Mouse (Mus musculus): ENCODE measurements around the gene Satb1.

Gene Satb1

DNA sequence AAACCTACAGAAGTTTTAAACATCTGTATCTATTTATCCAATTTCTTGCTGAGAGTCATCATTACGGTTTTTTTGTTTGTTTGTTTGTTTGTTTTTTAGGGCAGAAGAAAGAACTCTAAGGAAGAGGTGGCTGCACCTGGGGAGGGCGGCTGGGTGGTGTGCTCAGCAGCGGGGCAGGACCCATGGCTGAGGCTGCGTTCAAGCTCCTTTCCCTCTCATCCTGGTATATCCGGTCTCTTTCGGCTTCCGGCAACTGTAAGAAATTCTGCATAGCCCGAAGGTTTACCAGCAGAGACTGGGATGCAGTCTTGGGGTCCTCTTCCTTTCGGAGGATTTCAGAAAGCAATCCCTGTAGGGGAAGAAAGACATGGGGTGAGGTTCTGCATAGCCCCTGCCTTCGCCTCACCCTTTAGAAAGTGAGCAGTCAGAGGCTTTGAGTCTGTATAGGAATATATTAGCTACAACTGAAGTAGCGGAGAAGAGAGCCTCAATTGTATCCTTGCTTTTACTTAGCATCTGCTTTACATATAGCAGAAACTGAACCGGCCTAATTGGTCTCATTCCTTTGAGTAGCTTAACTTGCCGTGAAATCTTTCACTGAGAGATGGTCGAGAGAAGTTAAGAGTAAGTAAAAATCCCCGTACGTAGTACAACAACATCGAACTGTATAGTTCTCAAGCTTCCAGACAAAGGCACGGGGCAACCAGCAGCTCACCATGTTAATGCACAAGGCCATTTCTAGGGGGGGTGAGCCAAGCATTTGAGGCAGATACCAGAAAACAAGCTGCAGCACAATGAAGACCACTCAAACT is 57.8 kb downstream of the Satb1 start:
- DNase-seq (ENCODE audit: low spot score) = no peak

DNA sequence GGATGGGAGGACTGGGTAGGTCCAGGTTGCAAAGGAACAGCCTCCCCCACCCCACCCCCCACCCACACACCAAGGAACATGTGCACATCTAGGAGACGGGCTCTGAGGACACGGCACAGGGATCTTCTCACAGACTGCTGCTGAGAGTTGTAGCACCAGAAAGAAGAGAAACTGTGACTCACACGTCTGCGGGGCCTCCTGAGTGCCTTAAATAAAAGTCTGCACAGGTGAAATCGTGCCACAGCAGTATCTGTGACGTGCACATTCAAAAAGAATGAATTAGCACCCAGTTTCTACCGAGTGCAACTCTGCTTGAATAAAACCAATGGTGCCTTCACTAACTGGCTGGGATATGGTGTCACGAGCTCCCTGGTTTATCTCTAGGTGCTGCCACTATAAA is 69.5 kb downstream of the Satb1 start:
- DNase-seq (ENCODE audit: low spot score) = no peak

DNA sequence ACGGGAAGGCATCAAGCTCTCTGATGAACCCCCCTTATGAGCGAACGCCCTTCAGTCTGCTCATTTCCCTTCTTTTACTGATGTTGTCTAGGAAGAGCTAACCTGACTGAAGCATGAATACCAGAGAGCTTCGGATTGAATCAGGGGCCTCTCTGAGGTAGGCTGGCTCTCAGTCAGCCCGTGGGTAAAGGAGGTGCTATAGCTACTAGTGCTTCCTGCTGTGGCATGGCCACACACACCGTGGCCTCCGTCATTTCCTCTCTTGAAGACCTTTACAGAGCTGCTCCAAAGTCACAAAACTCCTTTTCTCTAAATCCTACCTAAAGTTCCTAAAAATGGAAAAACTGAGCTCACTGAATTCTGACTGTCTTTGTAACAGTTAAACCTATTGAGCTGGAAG is 70.6 kb downstream of the Satb1 start:
- no peak for DNase-seq (ENCODE audit: low spot score)

DNA sequence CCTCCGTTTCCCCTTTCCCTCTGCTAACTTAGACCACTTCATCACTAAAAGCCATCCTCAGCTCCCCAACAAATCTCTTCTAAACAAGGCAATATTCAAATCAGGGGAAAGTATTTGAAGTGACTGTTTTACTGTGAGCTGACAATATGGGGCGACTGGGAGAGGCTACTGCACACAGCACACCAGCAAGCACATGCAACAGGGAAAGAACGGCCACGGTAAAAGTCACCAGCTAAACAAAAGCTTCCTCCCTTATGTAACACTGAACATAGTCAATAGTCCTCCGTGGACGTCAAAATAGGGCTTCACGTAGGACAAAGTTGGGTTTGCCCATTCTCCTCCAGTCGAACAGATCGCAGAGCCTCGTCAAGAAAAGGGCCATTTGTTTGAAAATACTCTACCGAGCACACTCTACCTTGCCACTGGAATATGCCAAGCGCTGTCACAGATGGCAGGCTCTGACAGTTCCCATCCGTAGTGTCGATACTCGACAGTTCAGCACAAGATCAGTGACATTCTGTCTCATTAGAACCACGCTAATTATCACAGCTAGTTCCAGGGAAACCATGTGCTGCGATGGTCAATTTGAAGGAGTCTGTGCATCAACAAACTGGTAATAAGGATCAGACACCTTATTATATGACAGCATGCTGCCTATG is 72.0 kb downstream of the Satb1 start:
- DNase-seq (ENCODE audit: low spot score) = no peak

GRCm38 (mm10) chr17:51760251-51760887 is 72.7 kb downstream of the Satb1 start:
- no peak for DNase-seq (ENCODE audit: low spot score)

DNA sequence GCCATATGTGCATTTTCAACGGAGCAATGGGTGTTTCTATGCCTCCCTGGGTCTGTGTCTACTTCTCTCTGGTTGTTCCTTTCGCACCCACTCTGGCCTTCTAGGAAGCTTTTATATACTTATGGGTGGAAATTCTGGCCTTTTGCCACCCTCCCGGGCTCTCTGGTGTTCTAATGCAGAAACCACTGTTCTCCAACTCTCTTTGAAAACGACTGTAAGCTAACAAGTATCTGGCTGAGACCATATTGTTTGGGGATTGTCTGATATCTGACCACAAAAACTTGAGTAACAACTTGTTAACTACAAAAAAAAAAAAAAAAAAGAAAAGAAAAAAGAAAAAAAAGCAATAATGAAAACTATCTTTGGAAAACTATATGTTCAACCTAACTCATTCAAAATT is 73.6 kb downstream of the Satb1 start:
- no peak for DNase-seq (ENCODE audit: low spot score)

- no peak for DNase-seq (ENCODE audit: low spot score)
These were observed 80.9 kb downstream of the Satb1 start for GRCm38 (mm10) chr17:51752142-51752541.

DNA sequence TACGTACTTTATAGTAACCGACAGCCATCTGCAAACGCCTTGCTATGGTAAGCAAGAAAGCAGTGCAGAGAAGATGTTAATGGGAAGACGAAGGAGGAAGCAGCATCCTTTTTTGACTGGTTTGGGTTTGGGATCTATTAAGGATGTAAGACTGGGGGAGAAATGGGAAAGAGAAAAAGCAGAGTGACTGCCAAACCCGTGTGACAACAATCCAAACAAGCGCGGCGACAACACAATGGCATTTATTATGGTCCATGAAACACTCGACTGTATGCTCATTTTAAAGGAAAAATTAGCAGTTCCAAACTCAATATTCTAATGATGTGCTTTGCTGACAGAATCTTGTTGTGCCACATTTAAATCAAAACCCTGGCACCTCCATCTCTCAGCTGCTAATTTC is 85.9 kb downstream of the Satb1 start:
- no peak for DNase-seq (ENCODE audit: low spot score)

DNA sequence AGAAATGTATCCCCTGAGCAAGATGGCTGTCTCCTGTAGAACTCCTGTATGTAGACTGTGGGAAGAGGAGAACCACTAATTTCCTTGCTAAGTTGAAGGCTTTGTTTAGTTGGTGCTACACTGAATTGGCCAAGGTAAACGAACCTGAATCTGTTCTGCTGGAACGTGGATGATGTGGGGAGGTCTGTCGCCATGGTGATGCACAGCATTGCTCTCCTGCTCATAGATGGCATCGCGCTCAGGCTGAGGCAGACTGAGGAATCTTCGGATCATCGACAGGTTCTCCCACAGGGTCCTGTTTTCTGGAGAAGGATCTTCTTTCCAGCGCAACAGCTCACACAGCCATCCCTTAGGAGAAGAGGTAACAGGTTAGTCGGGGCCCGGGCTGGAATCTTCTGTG is 90.6 kb downstream of the Satb1 start:
- no peak for DNase-seq (ENCODE audit: low spot score)

DNA sequence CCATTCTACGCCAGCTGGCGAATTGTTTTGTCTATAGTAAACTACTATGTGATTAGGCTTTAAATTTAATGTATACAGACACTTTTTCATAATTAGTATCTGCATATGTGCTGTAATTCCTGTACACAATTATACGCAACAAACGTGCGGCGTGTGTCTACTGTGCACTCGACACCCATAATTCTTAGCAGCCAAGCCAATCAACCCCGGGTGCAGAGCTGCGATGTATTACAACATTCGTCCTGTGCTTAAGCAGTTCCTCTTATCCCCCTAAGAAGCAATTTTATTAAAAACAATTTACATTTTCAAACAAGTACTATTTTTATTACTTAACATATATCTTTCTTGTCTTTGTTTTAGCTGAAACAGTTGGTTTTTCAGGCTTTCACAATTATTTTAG is 92.0 kb downstream of the Satb1 start:
- DNase-seq (ENCODE audit: low spot score) = no peak

- DNase-seq (ENCODE audit: low spot score) = no peak
These were observed 92.8 kb downstream of the Satb1 start for GRCm38 (mm10) chr17:51740246-51740645.

DNA sequence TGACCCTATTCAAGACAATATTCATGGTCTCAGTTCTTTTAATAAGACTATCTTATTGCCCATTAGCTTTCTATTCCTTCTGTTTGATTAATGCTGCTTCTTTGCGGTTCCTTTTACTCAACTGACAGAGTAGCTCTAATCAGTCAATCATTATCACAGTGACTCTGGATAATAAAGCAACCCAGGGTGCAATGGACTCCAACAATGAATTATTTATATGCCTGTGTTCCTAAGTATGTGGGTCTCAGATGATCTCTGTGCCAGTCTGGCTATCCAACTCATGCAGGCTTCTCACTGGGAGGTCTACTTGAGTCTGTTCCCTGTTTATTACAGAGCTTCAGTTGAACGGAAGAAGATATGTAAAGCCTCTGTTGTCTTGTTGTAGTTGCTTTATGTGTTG is 108.6 kb downstream of the Satb1 start:
- no peak for DNase-seq (ENCODE audit: low spot score)

DNA sequence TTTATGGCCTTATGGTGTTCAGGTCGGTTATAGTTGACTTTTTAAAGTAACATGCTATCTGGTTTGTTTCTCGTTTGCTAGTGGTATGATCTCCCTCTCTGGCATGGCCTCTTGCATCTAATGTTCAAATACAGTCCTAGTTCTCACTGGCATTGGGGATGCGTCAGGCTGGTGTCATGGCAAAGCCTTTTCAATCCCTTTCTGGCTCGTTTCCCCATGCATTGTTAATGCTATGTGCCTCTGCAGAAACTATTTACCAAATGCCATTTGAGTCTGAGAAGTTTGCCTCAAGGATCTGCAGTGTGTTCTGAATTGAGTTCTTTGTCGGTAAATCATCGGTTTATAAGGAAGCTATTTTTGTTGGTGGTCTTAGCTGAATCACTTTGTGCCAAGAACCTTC is 137.4 kb downstream of the Satb1 start:
- DNase-seq (ENCODE audit: low spot score) = no peak

GRCm38 (mm10) chr17:51695271-51695670 is 137.8 kb downstream of the Satb1 start:
- no peak for DNase-seq (ENCODE audit: low spot score)

DNA sequence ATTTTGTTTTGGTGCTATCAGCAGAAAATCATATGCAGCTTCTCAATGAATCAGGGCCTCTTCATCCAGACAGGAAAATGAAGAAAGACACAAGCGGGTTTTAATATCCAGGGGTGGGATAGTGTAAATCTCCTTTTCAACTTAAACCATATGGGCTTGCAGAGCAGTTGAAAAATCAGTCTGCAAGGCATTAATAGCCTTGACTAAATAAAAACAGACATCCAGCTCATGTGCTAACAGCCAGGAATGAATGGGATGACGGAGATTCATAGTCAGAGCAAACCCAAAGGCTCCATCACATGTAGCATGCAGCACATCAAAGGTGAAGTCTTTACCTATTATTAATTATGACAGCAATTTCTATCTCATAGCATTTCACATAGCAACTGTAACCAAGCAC is 142.6 kb downstream of the Satb1 start:
- no peak for DNase-seq (ENCODE audit: low spot score)

GRCm38 (mm10) chr17:51687226-51687625 is 145.9 kb downstream of the Satb1 start:
- DNase-seq (ENCODE audit: low spot score) = no peak
